Mouse (Mus musculus): ENCODE measurements around the gene Krt222. TPM values are rescaled to one million over a fixed set of nuclear protein-coding genes. Genes with fewer than 3 reads are reported as not detected.

Krt222 gene
- polyA plus RNA-seq, 1 experiment: 0.20 TPM

DNA sequence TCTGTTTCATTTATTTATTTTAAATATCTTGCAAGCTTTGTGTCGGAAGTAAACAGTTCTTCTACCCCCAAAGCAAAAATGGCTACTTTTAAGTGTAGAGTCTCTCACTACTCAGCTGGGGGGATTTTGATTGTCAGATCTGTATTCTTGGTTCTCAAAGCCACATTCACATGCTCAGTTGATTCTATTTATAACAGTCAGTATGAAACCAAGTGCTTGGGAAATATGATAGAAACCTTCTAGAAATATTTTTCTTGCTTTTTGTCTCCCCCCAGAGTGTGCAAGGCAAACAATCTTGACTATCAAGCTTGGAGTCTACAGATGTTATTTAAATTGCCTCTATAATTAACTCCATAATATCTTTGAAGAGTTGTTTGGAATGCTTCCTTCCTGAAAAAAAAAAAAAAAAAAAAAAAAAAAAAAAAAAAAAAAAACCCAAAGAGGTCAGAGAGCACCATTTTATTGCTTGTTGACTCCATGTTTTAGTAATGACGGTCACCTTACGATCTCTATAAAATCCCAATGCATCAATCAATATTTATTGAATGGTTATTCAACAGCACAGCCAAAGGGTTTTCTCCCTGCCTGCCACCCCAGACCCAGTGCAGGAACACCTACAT, 575 bp downstream of the Krt222 start:
- Histone ChIP-seq H3K36me3 (ENCODE audit: control insufficient read depth, insufficient read depth, low read length) (no peaks in the 10 kb centered on the region), H3K4me1 (ENCODE audit: control insufficient read depth, insufficient read depth, insufficient read length, low read length) (no peaks in the 10 kb centered on the region), H3K4me3 (ENCODE audit: low read depth, low read length) (peak overlapping the region; percentile 53), H3K27me3 (ENCODE audit: control insufficient read depth, insufficient read depth, low read length) (no peaks in the 10 kb centered on the region), H3K27ac (ENCODE audit: insufficient read depth, low read depth, low read length) (peak overlapping the region; percentile 3; the same call in 1 of the 2 replicates)
- no peak for TF ChIP-seq POLR2A (IDR thresholded peaks at IDR 0.05; ENCODE audit: low read depth, low read length)
- no peak for TF ChIP-seq CTCF (IDR thresholded peaks at IDR 0.05; ENCODE audit: extremely low read depth, insufficient read length, insufficient replicate concordance, low read depth, low read length)
- WGBS: 34% methylated on average over 3 of the region's 3 CpGs

DNA sequence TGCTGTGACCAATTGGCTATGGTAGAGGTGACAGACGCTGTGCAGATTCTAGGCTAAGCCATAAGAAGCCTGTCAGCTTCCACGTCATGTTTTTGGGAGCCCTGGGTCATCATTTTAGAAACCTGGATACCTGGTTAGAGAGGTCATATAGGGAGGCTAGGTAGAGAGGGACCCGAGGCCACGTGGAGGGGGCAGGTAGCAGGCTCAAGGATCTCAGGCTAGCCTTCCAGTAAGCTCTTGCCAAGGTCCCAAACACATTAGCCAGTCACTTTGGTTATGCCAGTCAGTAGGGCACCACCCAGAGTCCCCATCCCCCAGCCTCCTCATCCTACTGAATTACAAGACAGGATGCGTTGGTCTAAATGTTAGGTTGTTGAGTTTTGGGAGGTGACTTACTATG, 1.8 kb downstream of the Krt222 start:
- WGBS: 78% methylated on average over 5 of the region's 5 CpGs
- Histone ChIP-seq H3K4me3 (ENCODE audit: low read depth, low read length) (no peak overlapping the region), H3K27me3 (ENCODE audit: control insufficient read depth, insufficient read depth, low read length) (no peaks in the 10 kb centered on the region), H3K4me1 (ENCODE audit: control insufficient read depth, insufficient read depth, insufficient read length, low read length) (no peaks in the 10 kb centered on the region), H3K36me3 (ENCODE audit: control insufficient read depth, insufficient read depth, low read length) (no peaks in the 10 kb centered on the region), H3K27ac (ENCODE audit: insufficient read depth, low read depth, low read length) (no peak overlapping the region)
- TF ChIP-seq CTCF (IDR thresholded peaks at IDR 0.05; ENCODE audit: extremely low read depth, insufficient read length, insufficient replicate concordance, low read depth, low read length) (no peak), POLR2A (IDR thresholded peaks at IDR 0.05; ENCODE audit: low read depth, low read length) (no peak)

DNA sequence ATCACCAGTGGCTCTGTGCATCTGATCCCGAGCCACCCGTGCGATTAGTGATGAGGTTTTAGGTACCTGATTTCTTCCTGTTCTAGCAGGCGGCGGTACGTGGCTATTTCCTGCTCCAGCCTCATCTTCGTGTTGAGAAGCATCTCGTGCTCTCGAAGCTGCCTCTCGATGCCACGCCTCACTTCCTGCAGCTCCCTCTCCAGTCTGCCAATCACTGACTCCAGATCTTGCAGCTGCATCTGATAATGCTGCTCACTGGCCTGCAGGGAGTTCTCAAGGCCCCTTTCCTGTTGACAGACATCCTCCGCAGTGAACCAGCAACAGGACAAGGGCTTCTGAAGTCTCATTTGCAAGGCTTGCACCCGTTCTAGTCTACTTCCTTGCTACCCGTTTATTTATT, 5.4 kb downstream of the Krt222 start:
- WGBS: 36% methylated on average over 14 of the region's 14 CpGs
- H3K4me3 ChIP-seq (ENCODE audit: low read depth, low read length): no peak overlapping the region
- TF ChIP-seq POLR2A (IDR thresholded peaks at IDR 0.05; ENCODE audit: low read depth, low read length) (no peak), CTCF (IDR thresholded peaks at IDR 0.05; ENCODE audit: extremely low read depth, insufficient read length, insufficient replicate concordance, low read depth, low read length) (no peak)
- no peak overlapping the region for H3K27ac ChIP-seq (ENCODE audit: insufficient read depth, low read depth, low read length)
- H3K36me3 ChIP-seq (ENCODE audit: control insufficient read depth, insufficient read depth, low read length): no peaks in the 10 kb centered on the region
- H3K27me3 ChIP-seq (ENCODE audit: control insufficient read depth, insufficient read depth, low read length): no peaks in the 10 kb centered on the region
- H3K4me1 ChIP-seq (ENCODE audit: control insufficient read depth, insufficient read depth, insufficient read length, low read length): no peaks in the 10 kb centered on the region

DNA sequence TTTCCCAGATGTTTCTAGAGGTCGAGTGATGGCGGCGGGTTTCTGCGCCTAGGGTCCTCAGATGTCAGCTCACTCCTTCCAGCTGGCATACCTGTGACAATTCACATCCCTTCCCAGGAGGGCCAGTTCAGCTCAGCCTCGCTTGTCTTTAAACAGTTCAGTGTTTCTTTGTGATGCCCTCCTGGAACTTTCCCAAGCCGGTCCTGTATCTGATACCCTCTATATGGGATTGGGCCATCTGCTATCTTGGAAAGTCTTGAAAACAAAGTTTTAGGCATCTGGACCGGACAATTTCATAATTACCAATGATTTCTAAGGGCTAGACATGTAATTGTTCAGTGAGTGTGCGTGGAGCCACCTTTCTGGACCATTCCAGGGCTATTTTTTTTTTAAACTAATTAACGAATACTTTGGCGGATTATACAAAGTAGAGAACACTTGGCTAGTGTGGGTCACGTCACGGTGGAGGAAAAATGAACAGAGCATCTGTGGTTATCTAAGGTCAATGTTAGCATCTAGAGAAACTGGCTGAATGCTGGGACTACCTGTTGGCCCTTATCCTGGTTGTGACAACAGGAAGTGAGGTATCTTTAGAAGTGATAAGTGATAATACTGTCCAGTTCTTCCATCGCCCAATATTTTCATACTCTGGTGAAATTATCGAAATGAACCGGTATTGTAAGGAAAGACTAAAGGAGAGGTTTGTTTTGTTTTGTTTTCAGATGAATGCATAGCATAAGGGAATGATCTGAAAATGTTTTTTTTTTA, 12.7 kb downstream of the Krt222 start:
- Histone ChIP-seq H3K4me1 (ENCODE audit: control insufficient read depth, insufficient read depth, insufficient read length, low read length) (no peaks in the 10 kb centered on the region), H3K4me3 (ENCODE audit: low read depth, low read length) (peak overlapping the region; percentile 99), H3K27me3 (ENCODE audit: control insufficient read depth, insufficient read depth, low read length) (no peaks in the 10 kb centered on the region), H3K36me3 (ENCODE audit: control insufficient read depth, insufficient read depth, low read length) (peaks cover 6% of the 10 kb centered on the region), H3K27ac (ENCODE audit: insufficient read depth, low read depth, low read length) (no peak overlapping the region)
- TF ChIP-seq POLR2A (IDR thresholded peaks at IDR 0.05; ENCODE audit: low read depth, low read length) (no peak), CTCF (IDR thresholded peaks at IDR 0.05; ENCODE audit: extremely low read depth, insufficient read length, insufficient replicate concordance, low read depth, low read length) (no peak)
- 21% methylated on average over 15 of the region's 15 CpGs for WGBS

DNA sequence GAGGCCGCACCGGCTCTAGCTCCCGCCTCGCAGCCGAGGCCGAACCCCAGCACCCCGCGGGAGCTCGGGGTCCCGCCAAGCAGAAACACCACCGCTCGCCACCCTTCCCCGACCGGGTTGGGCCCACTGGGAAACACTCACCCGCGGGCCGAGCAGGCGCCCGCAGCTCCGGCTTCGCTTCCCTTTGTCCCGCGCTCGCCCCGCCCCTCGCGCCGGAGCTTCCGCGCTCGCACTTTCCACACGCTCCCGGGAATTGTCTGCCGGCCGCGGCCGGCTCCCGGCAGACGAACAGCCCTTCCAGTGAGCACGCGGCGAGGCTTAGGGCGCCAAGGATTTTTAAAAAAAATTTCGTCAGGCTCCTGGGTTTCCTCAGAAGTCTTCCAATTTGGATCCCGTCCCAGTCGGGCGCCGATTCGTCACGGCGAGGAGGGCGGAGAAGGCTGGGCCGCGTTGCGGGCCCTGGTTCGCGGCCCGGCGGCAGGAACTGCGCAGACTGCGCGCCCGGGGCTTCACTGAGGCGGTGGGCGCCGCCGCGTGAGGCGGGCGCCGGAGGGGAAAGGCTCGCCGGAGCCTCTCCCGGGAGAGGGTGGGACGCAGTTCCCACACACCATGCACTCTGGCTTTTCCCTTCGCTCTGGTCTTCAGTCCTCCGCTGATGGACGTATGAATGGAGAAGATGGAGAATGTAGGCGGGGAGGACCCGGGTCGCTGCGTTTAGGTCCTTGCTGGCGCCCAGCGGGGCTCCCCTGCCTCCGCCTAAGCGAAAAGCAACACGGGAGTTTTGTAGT, 13.4 kb downstream of the Krt222 start, which contains the start of gene Smarce1:
TSS of gene Smarce1 (minus strand) at position 757 of the 788 bp plus-strand sequence.
- WGBS: under 1% methylated on average over 87 of the region's 87 CpGs
- Histone ChIP-seq H3K4me3 (ENCODE audit: low read depth, low read length) (peak within 1 kb of the TSS; percentile 99), H3K4me1 (ENCODE audit: control insufficient read depth, insufficient read depth, insufficient read length, low read length) (no peaks in the 10 kb centered on the region), H3K27me3 (ENCODE audit: control insufficient read depth, insufficient read depth, low read length) (no peaks in the 10 kb centered on the region), H3K27ac (ENCODE audit: insufficient read depth, low read depth, low read length) (peak within 1 kb of the TSS; percentile 67), H3K36me3 (ENCODE audit: control insufficient read depth, insufficient read depth, low read length) (peaks cover 9% of the 10 kb centered on the region)
- peak; percentile 52; the same call in 1 of the 2 replicates for TF ChIP-seq POLR2A (IDR thresholded peaks at IDR 0.05; ENCODE audit: low read depth, low read length)
- no peak for TF ChIP-seq CTCF (IDR thresholded peaks at IDR 0.05; ENCODE audit: extremely low read depth, insufficient read length, insufficient replicate concordance, low read depth, low read length)

DNA sequence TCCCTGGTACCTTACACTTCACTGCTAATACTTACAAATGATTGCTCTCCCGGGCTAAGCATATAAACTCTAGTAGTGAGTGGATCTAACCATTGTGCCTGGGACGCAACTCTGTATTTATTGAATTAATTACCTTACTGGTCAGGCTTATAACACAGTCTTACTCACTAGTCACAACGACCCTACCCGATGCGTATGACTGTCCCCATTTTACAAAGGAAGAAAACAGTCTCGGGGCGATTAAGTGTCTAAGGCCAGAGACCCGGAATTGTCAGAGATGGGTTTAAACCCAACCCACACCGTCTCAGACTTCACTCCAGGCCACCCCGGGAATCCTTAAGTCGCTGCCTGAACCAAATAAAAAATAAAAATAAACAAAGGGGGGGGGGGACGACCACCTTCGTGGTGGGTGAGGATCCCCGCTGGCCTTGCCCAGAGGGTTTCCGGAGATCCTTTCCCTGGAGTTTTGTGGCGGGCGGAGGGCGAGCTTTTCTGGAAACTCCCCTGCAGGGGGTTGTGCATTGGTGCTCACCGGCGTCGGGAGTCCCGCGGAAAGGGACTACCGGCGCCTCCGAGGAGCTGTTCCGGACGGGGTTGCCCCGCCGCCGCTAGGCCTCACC, 14.1 kb downstream of the Krt222 start:
- Histone ChIP-seq H3K36me3 (ENCODE audit: control insufficient read depth, insufficient read depth, low read length) (peaks cover 14% of the 10 kb centered on the region), H3K4me3 (ENCODE audit: low read depth, low read length) (peak overlapping the region; percentile 99), H3K27ac (ENCODE audit: insufficient read depth, low read depth, low read length) (peak overlapping the region; percentile 67), H3K4me1 (ENCODE audit: control insufficient read depth, insufficient read depth, insufficient read length, low read length) (no peaks in the 10 kb centered on the region), H3K27me3 (ENCODE audit: control insufficient read depth, insufficient read depth, low read length) (no peaks in the 10 kb centered on the region)
- 1% methylated on average over 31 of the region's 31 CpGs for WGBS
- TF ChIP-seq POLR2A (IDR thresholded peaks at IDR 0.05; ENCODE audit: low read depth, low read length): no peak
- peak; percentile 4; the same call in 1 of the 2 replicates for TF ChIP-seq CTCF (IDR thresholded peaks at IDR 0.05; ENCODE audit: extremely low read depth, insufficient read length, insufficient replicate concordance, low read depth, low read length)

All from small intestine, adult 2 months (tissue).